Mouse (Mus musculus) neural tube, embryonic 14.5 days (tissue): Measurements from ENCODE around the gene Lrch1. TPM values are rescaled to one million over a fixed set of nuclear protein-coding genes. Genes with fewer than 3 reads are reported as not detected.

Source experiments
- ATAC-seq: fragments of 200-750 bp; cut with Nextera tagmentation; 2 replicates; pipeline ENCODE4 v1.8.0; 2017; ENCODE audit warnings: low read depth, mild to moderate bottlenecking, moderate TSS enrichment, moderate library complexity
- H3K27ac ChIP-seq: fragments of 300-500 bp; sonication (generic); 2 replicates; pipeline ENCODE4 v1.5.1; 2014; ENCODE audit warnings: low read depth, mild to moderate bottlenecking, control low read depth, low read length, moderate library complexity, mixed read lengths
- H3K27me3 ChIP-seq: fragments of 300-500 bp; sonication (generic); 2 replicates; pipeline ENCODE4 v1.6.1; 2014; ENCODE audit warnings: low read length; ENCODE audit not compliant: control insufficient read depth, insufficient read depth
- H3K36me3 ChIP-seq: fragments of 300-500 bp; sonication (generic); 2 replicates; pipeline ENCODE4 v1.6.1; 2014; ENCODE audit warnings: low read length, mixed read lengths; ENCODE audit not compliant: control insufficient read depth, insufficient read depth
- H3K4me1 ChIP-seq: fragments of 300-500 bp; sonication (generic); 2 replicates; pipeline ENCODE4 v1.6.1; 2014; ENCODE audit warnings: low read length; ENCODE audit not compliant: control insufficient read depth, insufficient read depth
- H3K4me2 ChIP-seq: fragments of 300-500 bp; sonication (generic); 2 replicates; pipeline ENCODE4 v1.6.1; 2014; ENCODE audit warnings: mild to moderate bottlenecking, low read depth, low read length, control low read depth
- H3K4me3 ChIP-seq: fragments of 300-500 bp; sonication (generic); 2 replicates; pipeline ENCODE4 v1.5.1; 2014; ENCODE audit warnings: low read depth, low read length, control low read depth, mixed read lengths
- H3K9ac ChIP-seq: fragments of 300-500 bp; sonication (generic); replicated peaks from 2 replicates; pipeline ENCODE4 v1.6.1; 2014; ENCODE audit warnings: low read depth, mild to moderate bottlenecking, control low read depth, low read length, mixed read lengths
- H3K9me3 ChIP-seq: fragments of 300-500 bp; sonication (generic); 2 replicates; pipeline ENCODE4 v1.6.1; 2016; ENCODE audit warnings: low read length; ENCODE audit not compliant: control insufficient read depth
- WGBS: fragments of 180-500 bp; shearing (Covaris S2); extraction: QIAGEN DNeasy Blood & Tissue Kit; methylation state at CpG from one replicate; pipeline ENCODE4 v1.1.7; 2014; 5-methylcytosine and 5-hydroxymethylcytosine counted together
- polyA plus RNA-seq: library from polyadenylated mRNA; unstranded; fragments of >200 nt; fragmentation: Nextera tagmentation; extraction: Ambion mirVana; gene quantifications from 2 replicates; pipeline ENCODE4 v1.2.1, GENCODE M21; 2014

Gene Lrch1
- polyA plus RNA-seq = 14.8 and 21.7 TPM in 2 replicates

GRCm38 (mm10) chr14:74947376-74948013 lies at the start of gene Lrch1:
Gene Lrch1, minus strand, starts transcription at chr14:74947876.
- H3K4me1 ChIP-seq = peaks cover 13% of the 10 kb centered on the region
- ATAC-seq = peak; percentile 74
- peak within 1 kb of the TSS; percentile 78 for H3K27ac ChIP-seq
- peak within 1 kb of the TSS; percentile 74 for H3K9ac ChIP-seq
- no peaks in the 10 kb centered on the region for H3K36me3 ChIP-seq
- no peaks in the 10 kb centered on the region for H3K27me3 ChIP-seq
- H3K4me3 ChIP-seq = peak within 1 kb of the TSS; percentile 83
- peak within 1 kb of the TSS; percentile 73 for H3K4me2 ChIP-seq
- under 1% methylated on average over 64 of the region's 65 CpGs for WGBS
- no peaks in the 10 kb centered on the region for H3K9me3 ChIP-seq

GRCm38 (mm10) chr14:74997041-74997440 lies 49.4 kb upstream of the Lrch1 start:
- Histone ChIP-seq H3K4me1 (no peaks in the 10 kb centered on the region), H3K27me3 (no peaks in the 10 kb centered on the region), H3K9ac (no peak overlapping the region), H3K9me3 (no peaks in the 10 kb centered on the region), H3K4me2 (no peak overlapping the region), H3K36me3 (no peaks in the 10 kb centered on the region), H3K27ac (no peak overlapping the region), H3K4me3 (no peak overlapping the region)
- no peak for ATAC-seq
- 93% methylated on average over 2 of the region's 2 CpGs for WGBS

GRCm38 (mm10) chr14:74996556-74996955 lies 48.9 kb upstream of the Lrch1 start:
- Histone ChIP-seq H3K4me2 (no peak overlapping the region), H3K4me1 (no peaks in the 10 kb centered on the region), H3K9me3 (no peaks in the 10 kb centered on the region), H3K9ac (no peak overlapping the region), H3K27ac (no peak overlapping the region), H3K4me3 (no peak overlapping the region), H3K36me3 (no peaks in the 10 kb centered on the region), H3K27me3 (no peaks in the 10 kb centered on the region)
- no peak for ATAC-seq
- 32% methylated on average over 3 of the region's 3 CpGs for WGBS

GRCm38 (mm10) chr14:74990504-74990903 lies 42.8 kb upstream of the Lrch1 start:
- H3K4me2 ChIP-seq = no peak overlapping the region
- H3K36me3 ChIP-seq = no peaks in the 10 kb centered on the region
- H3K9me3 ChIP-seq = no peaks in the 10 kb centered on the region
- no peak overlapping the region for H3K9ac ChIP-seq
- H3K27me3 ChIP-seq = no peaks in the 10 kb centered on the region
- peak; percentile 17; the same call in 1 of the 2 replicates for ATAC-seq
- no peak overlapping the region for H3K27ac ChIP-seq
- H3K4me1 ChIP-seq = no peaks in the 10 kb centered on the region
- 5% methylated on average over 1 of the region's 1 CpGs for WGBS
- H3K4me3 ChIP-seq = no peak overlapping the region

GRCm38 (mm10) chr14:74989909-74990308 lies 42.2 kb upstream of the Lrch1 start:
- 92% methylated on average over 4 of the region's 4 CpGs for WGBS

GRCm38 (mm10) chr14:74989322-74989721 lies 41.6 kb upstream of the Lrch1 start:
- no peaks in the 10 kb centered on the region for H3K4me1 ChIP-seq
- H3K27me3 ChIP-seq = no peaks in the 10 kb centered on the region
- no peak overlapping the region for H3K27ac ChIP-seq
- no peaks in the 10 kb centered on the region for H3K36me3 ChIP-seq
- no peaks in the 10 kb centered on the region for H3K9me3 ChIP-seq
- no peak overlapping the region for H3K4me2 ChIP-seq
- H3K9ac ChIP-seq = no peak overlapping the region
- 46% methylated on average over 4 of the region's 4 CpGs for WGBS
- no peak overlapping the region for H3K4me3 ChIP-seq
- ATAC-seq = no peak

More at GRCm38 (mm10) chr14:74989909-74990308, 42.2 kb upstream of the Lrch1 start:
- Histone ChIP-seq H3K27me3 (no peaks in the 10 kb centered on the region), H3K27ac (no peak overlapping the region), H3K4me1 (no peaks in the 10 kb centered on the region), H3K4me3 (no peak overlapping the region), H3K9me3 (no peaks in the 10 kb centered on the region), H3K9ac (no peak overlapping the region), H3K4me2 (no peak overlapping the region), H3K36me3 (no peaks in the 10 kb centered on the region)
- no peak for ATAC-seq

- Histone ChIP-seq H3K4me3 (no peak overlapping the region), H3K4me1 (no peaks in the 10 kb centered on the region), H3K27ac (no peak overlapping the region), H3K9me3 (no peaks in the 10 kb centered on the region), H3K9ac (no peak overlapping the region), H3K36me3 (no peaks in the 10 kb centered on the region), H3K27me3 (no peaks in the 10 kb centered on the region), H3K4me2 (no peak overlapping the region)
- WGBS = 89% methylated on average over 3 of the region's 3 CpGs
- ATAC-seq = no peak
These were observed 38.9 kb upstream of the Lrch1 start for GRCm38 (mm10) chr14:74986527-74986926.

GRCm38 (mm10) chr14:74985658-74986057 lies 38.0 kb upstream of the Lrch1 start:
- Histone ChIP-seq H3K27me3 (no peaks in the 10 kb centered on the region), H3K9me3 (no peaks in the 10 kb centered on the region), H3K27ac (no peak overlapping the region), H3K9ac (no peak overlapping the region), H3K4me3 (no peak overlapping the region), H3K36me3 (no peaks in the 10 kb centered on the region), H3K4me1 (no peaks in the 10 kb centered on the region), H3K4me2 (no peak overlapping the region)
- no peak for ATAC-seq
- 64% methylated on average over 4 of the region's 4 CpGs for WGBS

GRCm38 (mm10) chr14:74984817-74985391 lies 37.2 kb upstream of the Lrch1 start:
- WGBS = 88% methylated on average over 7 of the region's 7 CpGs
- Histone ChIP-seq H3K4me3 (no peak overlapping the region), H3K9me3 (no peaks in the 10 kb centered on the region), H3K27ac (no peak overlapping the region), H3K36me3 (no peaks in the 10 kb centered on the region), H3K27me3 (no peaks in the 10 kb centered on the region), H3K4me2 (no peak overlapping the region), H3K4me1 (no peaks in the 10 kb centered on the region), H3K9ac (no peak overlapping the region)
- ATAC-seq = no peak
